Mouse (Mus musculus): ENCODE results near the gene Cacnb2.

DNA sequence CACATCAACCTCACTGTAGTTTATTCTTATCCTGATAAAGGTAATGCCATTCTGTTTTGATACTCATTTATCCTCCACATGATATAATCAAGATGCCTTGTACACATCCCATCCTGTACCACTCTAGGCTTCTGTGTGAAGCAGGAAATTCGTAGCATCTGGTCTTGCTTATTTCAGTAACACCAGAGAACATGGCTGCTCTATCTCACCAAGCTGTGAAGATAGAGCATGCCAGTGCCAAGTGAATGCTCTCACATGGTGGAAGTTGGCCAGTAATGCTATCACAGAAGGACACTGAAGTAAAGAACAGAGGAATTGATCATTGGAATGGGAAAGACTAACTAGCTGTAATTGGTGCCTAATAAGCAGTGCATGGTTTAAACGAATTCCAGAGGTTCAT, 228.4 kb downstream of the Cacnb2 start:
- TF ChIP-seq CTCF (IDR thresholded peaks at IDR 0.05; ENCODE audit: insufficient read depth, low read length) (no peak), POLR2A (IDR thresholded peaks at IDR 0.05; ENCODE audit: borderline replicate concordance, extremely low read depth, low read depth, low read length) (no peak)

Data from lung, adult 2 months (tissue).